Mouse (Mus musculus): ENCODE measurements around the gene Smim20. TPM values are rescaled to one million over a fixed set of nuclear protein-coding genes. Genes with fewer than 3 reads are reported as not detected.
A peak's percentile ranks its signal among the peaks of the same experiment; 100 is the strongest.

The Smim20 gene
- total RNA-seq, 2 experiments from 2014 or later = 63.1 to 83.1 TPM

GRCm38 (mm10) chr5:53265740-53266139 lies 1.1 kb upstream of the Smim20 start:
- DNase-seq = no peak

- no peak for DNase-seq
Measured at GRCm38 (mm10) chr5:53266181-53266580, 702 bp upstream of the Smim20 start.

- peak; percentile 66 for DNase-seq
Measured at GRCm38 (mm10) chr5:53268095-53268692, 1.3 kb downstream of the Smim20 start.

GRCm38 (mm10) chr5:53269799-53270198 lies 2.9 kb downstream of the Smim20 start:
- DNase-seq = no peak

- DNase-seq = no peak
Measured at GRCm38 (mm10) chr5:53270947-53271711, 4.2 kb downstream of the Smim20 start.

- no peak for DNase-seq
Measured at GRCm38 (mm10) chr5:53272626-53273025, 5.7 kb downstream of the Smim20 start.

GRCm38 (mm10) chr5:53273699-53274430 lies 7.0 kb downstream of the Smim20 start:
- no peak for DNase-seq

- DNase-seq = peak; percentile 73
Measured at GRCm38 (mm10) chr5:53274811-53275355, 8.0 kb downstream of the Smim20 start.

- no peak for DNase-seq
Measured at GRCm38 (mm10) chr5:53275376-53275775, 8.5 kb downstream of the Smim20 start.

- DNase-seq = no peak
Measured at GRCm38 (mm10) chr5:53276470-53277022, 9.7 kb downstream of the Smim20 start.

GRCm38 (mm10) chr5:53277716-53278263 lies 10.9 kb downstream of the Smim20 start:
- no peak for DNase-seq

- no peak for DNase-seq
Measured at GRCm38 (mm10) chr5:53279216-53279813, 12.4 kb downstream of the Smim20 start.

- no peak for DNase-seq
Measured at GRCm38 (mm10) chr5:53282487-53282886, 15.6 kb downstream of the Smim20 start.

- DNase-seq = no peak
Measured at GRCm38 (mm10) chr5:53286406-53286805, 19.5 kb downstream of the Smim20 start.

- DNase-seq = no peak
Measured at GRCm38 (mm10) chr5:53289438-53289837, 22.6 kb downstream of the Smim20 start.

GRCm38 (mm10) chr5:53294627-53295026 lies 27.7 kb downstream of the Smim20 start:
- no peak for DNase-seq

- no peak for DNase-seq
Measured at GRCm38 (mm10) chr5:53296961-53297360, 30.1 kb downstream of the Smim20 start.

- DNase-seq = peak; percentile 16
Measured at GRCm38 (mm10) chr5:53301496-53301895, 34.6 kb downstream of the Smim20 start.

GRCm38 (mm10) chr5:53302895-53303670 lies 36.2 kb downstream of the Smim20 start:
- no peak for DNase-seq

GRCm38 (mm10) chr5:53303941-53304340 lies 37.1 kb downstream of the Smim20 start:
- DNase-seq = no peak

GRCm38 (mm10) chr5:53304936-53305335 lies 38.1 kb downstream of the Smim20 start:
- no peak for DNase-seq

All from adrenal gland, postnatal 10 days (tissue).